Mouse (Mus musculus): Measurements from ENCODE around the gene Perm1. TPM values are rescaled to one million over a fixed set of nuclear protein-coding genes. Genes with fewer than 3 reads are reported as not detected.

Gene Perm1
- polyA plus RNA-seq, 1 experiment from 2014 or later = 1.1 TPM

Small RNA genes lying within 50 kb of the gene (microRNA-seq; reads per million reads assigned to microRNA genes)
- gene Mir7658 = 11.7 reads per million, percentile 24 among the genes with 10 or more reads in this experiment

Other genes with a start within 250 kb of the Perm1 start
- gene B3galt6, start 223.2 kb upstream of the Perm1 start, polyA plus RNA-seq (2016; fragmentation: Nextera tagmentation; extraction: Ambion mirVana) = 14.0 and 15.3 TPM in 2 replicates
- gene Sdf4, start 223.0 kb upstream of the Perm1 start, polyA plus RNA-seq (2016; fragmentation: Nextera tagmentation; extraction: Ambion mirVana) = 131 and 138 TPM in 2 replicates
- 0.42 and 0.88 TPM in 2 replicates for gene Tnfrsf4, start 202.0 kb upstream of the Perm1 start, polyA plus RNA-seq (2016; fragmentation: Nextera tagmentation; extraction: Ambion mirVana)
- 1.1 and 1.8 TPM in 2 replicates for gene Tnfrsf18, start 189.7 kb upstream of the Perm1 start, polyA plus RNA-seq (2016; fragmentation: Nextera tagmentation; extraction: Ambion mirVana)
- 0.30 TPM in 1 of 2 replicates, not detected in the other for gene Ttll10, start 156.5 kb upstream of the Perm1 start, polyA plus RNA-seq (2016; fragmentation: Nextera tagmentation; extraction: Ambion mirVana)
- 75.3 and 76.5 TPM in 2 replicates for gene 9430015G10Rik, start 105.9 kb upstream of the Perm1 start, polyA plus RNA-seq (2016; fragmentation: Nextera tagmentation; extraction: Ambion mirVana)
- gene Rnf223, start 85.4 kb upstream of the Perm1 start, polyA plus RNA-seq (2016; fragmentation: Nextera tagmentation; extraction: Ambion mirVana) = 0.79 and 0.93 TPM in 2 replicates
- gene Agrn, start 18.4 kb upstream of the Perm1 start, polyA plus RNA-seq (2016; fragmentation: Nextera tagmentation; extraction: Ambion mirVana) = 55.4 and 84.4 TPM in 2 replicates
- 0.21 and 0.73 TPM in 2 replicates for gene Isg15, start 15.1 kb upstream of the Perm1 start, polyA plus RNA-seq (2016; fragmentation: Nextera tagmentation; extraction: Ambion mirVana)
- 5.1 and 6.5 TPM in 2 replicates for gene AW011738, start 12.6 kb upstream of the Perm1 start, polyA plus RNA-seq (2016; fragmentation: Nextera tagmentation; extraction: Ambion mirVana)
- gene Plekhn1, start 19.0 kb downstream of the Perm1 start, polyA plus RNA-seq (2016; fragmentation: Nextera tagmentation; extraction: Ambion mirVana) = 23.2 and 24.4 TPM in 2 replicates
- gene Noc2l, start 20.1 kb downstream of the Perm1 start, polyA plus RNA-seq (2016; fragmentation: Nextera tagmentation; extraction: Ambion mirVana) = 96.8 and 109 TPM in 2 replicates
- 2.2 and 2.8 TPM in 2 replicates for gene Samd11, start 39.8 kb downstream of the Perm1 start, polyA plus RNA-seq (2016; fragmentation: Nextera tagmentation; extraction: Ambion mirVana)
- gene Vmn2r-ps159, start 115.2 kb downstream of the Perm1 start, polyA plus RNA-seq (2016; fragmentation: Nextera tagmentation; extraction: Ambion mirVana) = not detected in 2 replicates